Mouse (Mus musculus) brain, embryonic 14.5 days (tissue): ENCODE results near the gene Rbm4b.

Experiments used
- CTCF ChIP-seq: fragments of 200-500 bp; IDR thresholded peaks from 2 replicates; pipeline ENCODE4 v1.5.1; 2012; ENCODE audit warnings: inconsistent platforms, mild to moderate bottlenecking, moderate library complexity, borderline replicate concordance; ENCODE audit not compliant: insufficient read depth, insufficient read length; ENCODE audit errors: extremely low read depth
- POLR2A ChIP-seq: fragments of 200-500 bp; IDR thresholded peaks from 2 replicates; pipeline ENCODE4 v1.6.1; 2012; ENCODE audit warnings: mild to moderate bottlenecking, inconsistent platforms, borderline replicate concordance; ENCODE audit not compliant: poor library complexity, insufficient read depth, insufficient read length, severe bottlenecking; ENCODE audit errors: extremely low read depth

- TF ChIP-seq CTCF (no peak), POLR2A (no peak)
Observed at GRCm38 (mm10) chr19:4756921-4757320, 624 bp downstream of the Rbm4b start.
